Mouse (Mus musculus) neural tube, embryonic 14.5 days (tissue): ENCODE measurements around the gene Atoh8. TPM values are rescaled to one million over a fixed set of nuclear protein-coding genes. Genes with fewer than 3 reads are reported as not detected.

Experiments
- ATAC-seq: fragments of 200-750 bp; cut with Nextera tagmentation; 2 replicates; pipeline ENCODE4 v1.8.0; 2017; ENCODE audit warnings: low read depth, mild to moderate bottlenecking, moderate TSS enrichment, moderate library complexity
- H3K27ac ChIP-seq: fragments of 300-500 bp; sonication (generic); 2 replicates; pipeline ENCODE4 v1.5.1; 2014; ENCODE audit warnings: low read depth, mild to moderate bottlenecking, control low read depth, low read length, moderate library complexity, mixed read lengths
- H3K27me3 ChIP-seq: fragments of 300-500 bp; sonication (generic); 2 replicates; pipeline ENCODE4 v1.6.1; 2014; ENCODE audit warnings: low read length; ENCODE audit not compliant: control insufficient read depth, insufficient read depth
- H3K36me3 ChIP-seq: fragments of 300-500 bp; sonication (generic); 2 replicates; pipeline ENCODE4 v1.6.1; 2014; ENCODE audit warnings: low read length, mixed read lengths; ENCODE audit not compliant: control insufficient read depth, insufficient read depth
- H3K4me1 ChIP-seq: fragments of 300-500 bp; sonication (generic); 2 replicates; pipeline ENCODE4 v1.6.1; 2014; ENCODE audit warnings: low read length; ENCODE audit not compliant: control insufficient read depth, insufficient read depth
- H3K4me2 ChIP-seq: fragments of 300-500 bp; sonication (generic); 2 replicates; pipeline ENCODE4 v1.6.1; 2014; ENCODE audit warnings: mild to moderate bottlenecking, low read depth, low read length, control low read depth
- H3K4me3 ChIP-seq: fragments of 300-500 bp; sonication (generic); 2 replicates; pipeline ENCODE4 v1.5.1; 2014; ENCODE audit warnings: low read depth, low read length, control low read depth, mixed read lengths
- H3K9ac ChIP-seq: fragments of 300-500 bp; sonication (generic); replicated peaks from 2 replicates; pipeline ENCODE4 v1.6.1; 2014; ENCODE audit warnings: low read depth, mild to moderate bottlenecking, control low read depth, low read length, mixed read lengths
- H3K9me3 ChIP-seq: fragments of 300-500 bp; sonication (generic); 2 replicates; pipeline ENCODE4 v1.6.1; 2016; ENCODE audit warnings: low read length; ENCODE audit not compliant: control insufficient read depth
- WGBS: fragments of 180-500 bp; shearing (Covaris S2); extraction: QIAGEN DNeasy Blood & Tissue Kit; methylation state at CpG from one replicate; pipeline ENCODE4 v1.1.7; 2014; 5-methylcytosine and 5-hydroxymethylcytosine counted together
- polyA plus RNA-seq: library from polyadenylated mRNA; unstranded; fragments of >200 nt; fragmentation: Nextera tagmentation; extraction: Ambion mirVana; gene quantifications from 2 replicates; pipeline ENCODE4 v1.2.1, GENCODE M21; 2014

The Atoh8 gene
- polyA plus RNA-seq, 1 experiment from 2014 or later: 1.1 TPM

GRCm38 (mm10) chr6:72246303-72246702 lies 10.9 kb upstream of the Atoh8 start:
- Histone ChIP-seq H3K36me3 (no peaks in the 10 kb centered on the region), H3K9ac (no peak overlapping the region), H3K9me3 (no peaks in the 10 kb centered on the region), H3K4me2 (no peak overlapping the region), H3K27me3 (0 out of 2 replicates have a peak, but pooled peaks cover under 1% of the 10 kb centered on the region), H3K27ac (no peak overlapping the region), H3K4me3 (no peak overlapping the region), H3K4me1 (no peaks in the 10 kb centered on the region)
- ATAC-seq: no peak
- 89% methylated on average over 6 of the region's 6 CpGs for WGBS

- Histone ChIP-seq H3K4me1 (no peaks in the 10 kb centered on the region), H3K36me3 (no peaks in the 10 kb centered on the region), H3K4me3 (no peak overlapping the region), H3K9me3 (no peaks in the 10 kb centered on the region), H3K9ac (no peak overlapping the region), H3K27me3 (0 out of 2 replicates have a peak, but pooled peaks cover 4% of the 10 kb centered on the region), H3K4me2 (no peak overlapping the region), H3K27ac (peak overlapping the region; percentile 70)
- ATAC-seq: peak; percentile 51; the same call in 1 of the 2 replicates
- 59% methylated on average over 20 of the region's 20 CpGs for whole genome bisulfite sequencing
Observed at GRCm38 (mm10) chr6:72244569-72245285, 9.3 kb upstream of the Atoh8 start.

GRCm38 (mm10) chr6:72244144-72244549 lies 8.8 kb upstream of the Atoh8 start:
- WGBS: 25% methylated on average over 9 of the region's 9 CpGs

GRCm38 (mm10) chr6:72242532-72243320 lies 7.3 kb upstream of the Atoh8 start:
- H3K4me1 ChIP-seq: no peaks in the 10 kb centered on the region
- no peak overlapping the region for H3K27ac ChIP-seq
- ATAC-seq: no peak
- no peaks in the 10 kb centered on the region for H3K36me3 ChIP-seq
- no peak overlapping the region for H3K9ac ChIP-seq
- H3K27me3 ChIP-seq: peaks cover 8% of the 10 kb centered on the region; the same call in 1 of the 2 replicates
- H3K4me2 ChIP-seq: no peak overlapping the region
- WGBS: 87% methylated on average over 13 of the region's 13 CpGs
- no peak overlapping the region for H3K4me3 ChIP-seq
- H3K9me3 ChIP-seq: no peaks in the 10 kb centered on the region

More at GRCm38 (mm10) chr6:72244144-72244549, 8.8 kb upstream of the Atoh8 start:
- H3K4me1 ChIP-seq: no peaks in the 10 kb centered on the region
- H3K9me3 ChIP-seq: no peaks in the 10 kb centered on the region
- H3K36me3 ChIP-seq: no peaks in the 10 kb centered on the region
- H3K27me3 ChIP-seq: 0 out of 2 replicates have a peak, but pooled peaks cover 4% of the 10 kb centered on the region
- no peak overlapping the region for H3K9ac ChIP-seq
- peak; percentile 87 for ATAC-seq
- no peak overlapping the region for H3K4me2 ChIP-seq
- H3K27ac ChIP-seq: peak overlapping the region; percentile 70
- H3K4me3 ChIP-seq: no peak overlapping the region

GRCm38 (mm10) chr6:72241843-72242154 lies 6.4 kb upstream of the Atoh8 start:
- no peaks in the 10 kb centered on the region for H3K36me3 ChIP-seq
- H3K4me3 ChIP-seq: no peak overlapping the region
- WGBS: 45% methylated on average over 8 of the region's 8 CpGs
- no peak overlapping the region for H3K27ac ChIP-seq
- H3K4me2 ChIP-seq: no peak overlapping the region
- H3K27me3 ChIP-seq: peaks cover 8% of the 10 kb centered on the region; the same call in 1 of the 2 replicates
- H3K9ac ChIP-seq: no peak overlapping the region
- no peaks in the 10 kb centered on the region for H3K9me3 ChIP-seq
- ATAC-seq: no peak
- H3K4me1 ChIP-seq: no peaks in the 10 kb centered on the region

- Histone ChIP-seq H3K4me1 (no peaks in the 10 kb centered on the region), H3K4me3 (no peak overlapping the region), H3K9me3 (no peaks in the 10 kb centered on the region), H3K27ac (no peak overlapping the region), H3K4me2 (no peak overlapping the region), H3K27me3 (peaks cover 8% of the 10 kb centered on the region; the same call in 1 of the 2 replicates), H3K9ac (no peak overlapping the region), H3K36me3 (no peaks in the 10 kb centered on the region)
- 33% methylated on average over 8 of the region's 8 CpGs for WGBS
- ATAC-seq: no peak
Observed at GRCm38 (mm10) chr6:72241133-72241842, 5.9 kb upstream of the Atoh8 start.

- Histone ChIP-seq H3K9ac (no peak overlapping the region), H3K4me2 (no peak overlapping the region), H3K27ac (no peak overlapping the region), H3K4me3 (no peak overlapping the region), H3K9me3 (no peaks in the 10 kb centered on the region), H3K27me3 (peaks cover 17% of the 10 kb centered on the region), H3K36me3 (no peaks in the 10 kb centered on the region), H3K4me1 (0 out of 2 replicates have a peak, but pooled peaks cover 6% of the 10 kb centered on the region)
- WGBS: 80% methylated on average over 2 of the region's 2 CpGs
- no peak for ATAC-seq
Observed at GRCm38 (mm10) chr6:72240042-72240441, 4.7 kb upstream of the Atoh8 start.

- Histone ChIP-seq H3K4me2 (no peak overlapping the region), H3K4me1 (peaks cover 21% of the 10 kb centered on the region), H3K27me3 (peaks cover 31% of the 10 kb centered on the region)
Observed at GRCm38 (mm10) chr6:72237035-72237434, 1.7 kb upstream of the Atoh8 start.

More at GRCm38 (mm10) chr6:72237035-72237434, 1.7 kb upstream of the Atoh8 start:
- Histone ChIP-seq H3K9me3 (no peaks in the 10 kb centered on the region), H3K4me3 (no peak overlapping the region), H3K27ac (no peak overlapping the region), H3K9ac (no peak overlapping the region), H3K36me3 (no peaks in the 10 kb centered on the region)
- ATAC-seq: no peak
- WGBS: 0% methylated on average over 5 of the region's 5 CpGs
